Mouse (Mus musculus) embryo, embryonic 11.5 days (tissue): ENCODE data around the gene Ibtk.

Experiments used
- DNase-seq: peaks from one replicate; pipeline ENCODE4 v3.0.0-alpha.2; 2012; ENCODE audit warnings: low read depth, low spot score

The Ibtk gene

GRCm38 (mm10) chr9:85707302-85707701 lies 41.8 kb downstream of the Ibtk start:
- DNase-seq, result no peak

GRCm38 (mm10) chr9:85701981-85702380 lies 47.2 kb downstream of the Ibtk start:
- no peak for DNase-seq

GRCm38 (mm10) chr9:85695606-85696005 lies 53.5 kb downstream of the Ibtk start:
- no peak for DNase-seq

GRCm38 (mm10) chr9:85693231-85694116 lies 55.7 kb downstream of the Ibtk start:
- DNase-seq, result no peak

- no peak for DNase-seq
Observed at GRCm38 (mm10) chr9:85685010-85685409, 64.1 kb downstream of the Ibtk start.

GRCm38 (mm10) chr9:85675131-85675905 lies 73.8 kb downstream of the Ibtk start:
- no peak for DNase-seq

- DNase-seq, result no peak
Observed at GRCm38 (mm10) chr9:85673907-85674481, 75.1 kb downstream of the Ibtk start.

GRCm38 (mm10) chr9:85671582-85672331 lies 77.4 kb downstream of the Ibtk start:
- DNase-seq, result no peak

GRCm38 (mm10) chr9:85664316-85664715 lies 84.8 kb downstream of the Ibtk start:
- DNase-seq, result no peak

- no peak for DNase-seq
Observed at GRCm38 (mm10) chr9:85663810-85664209, 85.3 kb downstream of the Ibtk start.

GRCm38 (mm10) chr9:85663091-85663490 lies 86.0 kb downstream of the Ibtk start:
- DNase-seq, result no peak

- DNase-seq, result no peak
Observed at GRCm38 (mm10) chr9:85653401-85653800, 95.7 kb downstream of the Ibtk start.

- no peak for DNase-seq
Observed at GRCm38 (mm10) chr9:85638276-85638675, 110.9 kb downstream of the Ibtk start.
